Mouse (Mus musculus): Measurements from ENCODE around the gene Brpf3.
A peak's percentile ranks its signal among the peaks of the same experiment; 100 is the strongest.

DNA sequence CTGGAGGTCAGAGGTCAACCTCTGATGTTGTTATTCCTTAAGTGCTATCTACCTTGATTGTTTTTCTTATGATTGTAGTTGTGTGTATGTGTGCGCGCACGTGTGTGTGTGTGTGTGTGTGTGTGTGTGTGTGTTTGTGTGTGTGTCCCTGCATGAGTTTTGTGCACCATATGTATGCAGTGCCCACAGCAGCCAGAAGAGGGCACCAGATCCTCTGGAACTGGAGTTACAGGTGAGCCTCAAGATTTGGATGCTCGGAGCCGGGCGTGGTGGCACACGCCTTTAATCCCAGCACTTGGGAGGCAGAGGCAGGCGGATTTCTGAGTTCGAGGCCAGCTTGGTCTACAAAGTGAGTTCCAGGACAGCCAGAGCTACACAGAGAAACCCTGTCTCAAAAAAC is 26.6 kb upstream of the Brpf3 start:
- TF ChIP-seq ZC3H11A (IDR thresholded peaks at IDR 0.05; ENCODE audit: borderline replicate concordance, low read depth, low read length) (peak; percentile 19; the same call in 1 of the 2 replicates), HCFC1 (IDR thresholded peaks at IDR 0.05; ENCODE audit: borderline replicate concordance, insufficient read depth, low read length) (0 out of 2 replicates have a peak, but pooled peaks have one; percentile 33)

Data from ES-E14 (cell line).